Mouse (Mus musculus) MEL (cell line): ENCODE results near the gene Rpl37. TPM values are rescaled to one million over a fixed set of nuclear protein-coding genes. Genes with fewer than 3 reads are reported as not detected.

Experiments used
- DNase-seq: peaks from one replicate; pipeline ENCODE4 v3.0.0; 2011; ENCODE audit warnings: low read depth, low spot score
- H3K27ac ChIP-seq: 2 replicates; pipeline ENCODE4 v1.5.1; 2012; ENCODE audit warnings: low read depth, mild to moderate bottlenecking, control low read depth, low read length, moderate library complexity; ENCODE audit not compliant: control insufficient read depth
- H3K27me3 ChIP-seq, 2 experiments: fragments of 150-350 bp in 1 of 2; sonication (generic) in 1 of 2; 2 replicates each; pipeline ENCODE4 v1.6.1; 2012; ENCODE audit warnings: low read length in 2 of 2, mild to moderate bottlenecking in 2 of 2, improper control_type of control experiment in 1 of 2, moderate library complexity in 1 of 2; ENCODE audit not compliant: insufficient read depth in 2 of 2, control insufficient read depth in 1 of 2
- H3K36me3 ChIP-seq, 2 experiments: 2 replicates each; pipeline ENCODE4 v1.6.1; 2012 to 2014; ENCODE audit warnings: low read length in 2 of 2, improper control_type of control experiment in 1 of 2, inconsistent platforms in 1 of 2, mild to moderate bottlenecking in 1 of 2; ENCODE audit not compliant: insufficient read depth in 2 of 2, control insufficient read depth in 1 of 2
- H3K4me1 ChIP-seq, 2 experiments: fragments of 150-350 bp in 1 of 2; sonication (generic) in 1 of 2; 2 replicates each; pipeline ENCODE4 v1.6.1; 2012; ENCODE audit warnings: low read length in 2 of 2, improper control_type of control experiment in 1 of 2, mild to moderate bottlenecking in 1 of 2; ENCODE audit not compliant: insufficient read depth in 2 of 2, control insufficient read depth in 1 of 2
- H3K4me3 ChIP-seq, 2 experiments: fragments of 150-350 bp in 1 of 2; sonication (generic) in 1 of 2; 2 replicates each; pipeline ENCODE4 v1.5.1; 2012; ENCODE audit warnings: low read depth in 2 of 2, low read length in 2 of 2, mild to moderate bottlenecking in 2 of 2, moderate library complexity in 2 of 2, control low read depth in 1 of 2, improper control_type of control experiment in 1 of 2; ENCODE audit not compliant: control insufficient read depth in 1 of 2, insufficient read depth in 1 of 2
- H3K79me2 ChIP-seq: 2 replicates; pipeline ENCODE4 v1.6.1; 2012; ENCODE audit warnings: mild to moderate bottlenecking, low read length, moderate library complexity; ENCODE audit not compliant: control insufficient read depth, poor library complexity, insufficient read depth
- H3K9ac ChIP-seq: 2 replicates; pipeline ENCODE4 v1.6.1; 2012; ENCODE audit warnings: low read depth, mild to moderate bottlenecking, control low read depth, low read length, moderate library complexity; ENCODE audit not compliant: control insufficient read depth, poor library complexity, severe bottlenecking
- H3K9me3 ChIP-seq: fragments of 150-350 bp; sonication (generic); replicated peaks from 2 replicates; pipeline ENCODE4 v1.6.1; 2012; ENCODE audit warnings: mild to moderate bottlenecking, low read length, improper control_type of control experiment, moderate library complexity; ENCODE audit not compliant: insufficient read depth
- BHLHE40 ChIP-seq: IDR thresholded peaks from 2 replicates; pipeline ENCODE4 v1.6.1; 2012; ENCODE audit warnings: low read depth, mild to moderate bottlenecking, inconsistent platforms, low read length, improper control_type of control experiment, borderline replicate concordance
- CHD1 ChIP-seq: IDR thresholded peaks from 2 replicates; pipeline ENCODE4 v1.6.1; 2012; ENCODE audit warnings: low read depth, mild to moderate bottlenecking, inconsistent platforms, low read length, improper control_type of control experiment
- CHD2 ChIP-seq: IDR thresholded peaks from 2 replicates; pipeline ENCODE4 v1.6.1; 2011; ENCODE audit warnings: low read length, improper control_type of control experiment
- CTCF ChIP-seq, 3 experiments: IDR thresholded peaks in 2 of 3; conservative IDR thresholded peaks in 1 of 3; 2 replicates each; pipeline ENCODE4 v1.5.1; 2011 to 2012; ENCODE audit warnings: low read length in 3 of 3, low read depth in 2 of 3, mild to moderate bottlenecking in 2 of 3, improper control_type of control experiment in 1 of 3, inconsistent platforms in 1 of 3, mixed read lengths in 1 of 3, moderate library complexity in 1 of 3; ENCODE audit not compliant: control insufficient read depth in 1 of 3, insufficient read depth in 1 of 3, poor library complexity in 1 of 3, severe bottlenecking in 1 of 3
- ELF1 ChIP-seq: IDR thresholded peaks from 2 replicates; pipeline ENCODE4 v1.6.1; 2014; ENCODE audit warnings: low read depth, mild to moderate bottlenecking, inconsistent platforms, low read length, improper control_type of control experiment, moderate library complexity
- EP300 ChIP-seq, 2 experiments: IDR thresholded peaks; 2 replicates each; pipeline ENCODE4 v1.6.1; 2011; ENCODE audit warnings: improper control_type of control experiment in 2 of 2, low read length in 2 of 2, low read depth in 1 of 2, mild to moderate bottlenecking in 1 of 2
- ETS1 ChIP-seq: IDR thresholded peaks from 2 replicates; pipeline ENCODE4 v1.6.1; 2012; ENCODE audit warnings: low read depth, mild to moderate bottlenecking, inconsistent platforms, low read length, improper control_type of control experiment, moderate library complexity
- GABPA ChIP-seq: IDR thresholded peaks from 2 replicates; pipeline ENCODE4 v1.6.1; 2012; ENCODE audit warnings: low read depth, mild to moderate bottlenecking, inconsistent platforms, low read length, improper control_type of control experiment, moderate library complexity
- GATA1 ChIP-seq: IDR thresholded peaks from 2 replicates; pipeline ENCODE4 v1.6.1; 2011; ENCODE audit warnings: low read depth, low read length, improper control_type of control experiment
- HCFC1 ChIP-seq: IDR thresholded peaks from 2 replicates; pipeline ENCODE4 v1.6.1; 2012; ENCODE audit warnings: low read depth, mild to moderate bottlenecking, inconsistent platforms, low read length, improper control_type of control experiment, moderate library complexity
- JUND ChIP-seq: IDR thresholded peaks from 2 replicates; pipeline ENCODE4 v1.6.1; 2011; ENCODE audit warnings: low read depth, mild to moderate bottlenecking, improper control_type of control experiment, low read length
- KAT2A ChIP-seq: conservative IDR thresholded peaks from 2 replicates; pipeline ENCODE4 v1.6.1; 2012; ENCODE audit warnings: low read depth, low read length, improper control_type of control experiment, inconsistent platforms
- MAFK ChIP-seq: IDR thresholded peaks from 2 replicates; pipeline ENCODE4 v1.6.1; 2011; ENCODE audit warnings: low read depth, mild to moderate bottlenecking, low read length, improper control_type of control experiment, borderline replicate concordance
- MAX ChIP-seq: IDR thresholded peaks from 2 replicates; pipeline ENCODE4 v1.6.1; 2011; ENCODE audit warnings: low read length, improper control_type of control experiment
- MAZ ChIP-seq: IDR thresholded peaks from 2 replicates; pipeline ENCODE4 v1.6.1; 2012; ENCODE audit warnings: low read depth, mild to moderate bottlenecking, inconsistent platforms, low read length, improper control_type of control experiment
- MEF2A ChIP-seq: IDR thresholded peaks from 2 replicates; pipeline ENCODE4 v1.6.1; 2014; ENCODE audit warnings: low read depth, mild to moderate bottlenecking, inconsistent platforms, low read length, improper control_type of control experiment; ENCODE audit not compliant: poor library complexity, insufficient replicate concordance, severe bottlenecking; ENCODE audit errors: extremely low read depth
- MXI1 ChIP-seq: IDR thresholded peaks from 2 replicates; pipeline ENCODE4 v1.6.1; 2011; ENCODE audit warnings: mild to moderate bottlenecking, low read depth, low read length, improper control_type of control experiment
- MYB ChIP-seq: IDR thresholded peaks from 2 replicates; pipeline ENCODE4 v1.6.1; 2011; ENCODE audit warnings: mild to moderate bottlenecking, low read depth, low read length, improper control_type of control experiment
- NELFE ChIP-seq: IDR thresholded peaks from 2 replicates; pipeline ENCODE4 v1.6.1; 2011; ENCODE audit warnings: low read depth, low read length, improper control_type of control experiment
- NRF1 ChIP-seq: IDR thresholded peaks from 2 replicates; pipeline ENCODE4 v1.6.1; 2014; ENCODE audit warnings: low read depth, mild to moderate bottlenecking, inconsistent platforms, low read length, improper control_type of control experiment, moderate library complexity; ENCODE audit not compliant: poor library complexity, insufficient read depth, severe bottlenecking
- POLR2A ChIP-seq, 2 experiments: IDR thresholded peaks; 2 replicates each; pipeline ENCODE4 v1.6.1; 2011 to 2012; ENCODE audit warnings: low read length in 2 of 2, mild to moderate bottlenecking in 2 of 2, control low read depth in 1 of 2, improper control_type of control experiment in 1 of 2, low read depth in 1 of 2, moderate library complexity in 1 of 2; ENCODE audit not compliant: control insufficient read depth in 1 of 2, insufficient read depth in 1 of 2, poor library complexity in 1 of 2
- POLR2AphosphoS2 ChIP-seq: IDR thresholded peaks from 2 replicates; pipeline ENCODE4 v1.6.1; 2011; ENCODE audit warnings: low read length, improper control_type of control experiment
- POLR2AphosphoS5 ChIP-seq: IDR thresholded peaks from 2 replicates; pipeline ENCODE4 v1.6.1; 2012; ENCODE audit warnings: low read depth, borderline replicate concordance, mild to moderate bottlenecking, inconsistent platforms, low read length, moderate library complexity, mixed read lengths
- RAD21 ChIP-seq: IDR thresholded peaks from 2 replicates; pipeline ENCODE4 v1.6.1; 2011; ENCODE audit warnings: mild to moderate bottlenecking, low read depth, low read length, improper control_type of control experiment
- RCOR1 ChIP-seq: IDR thresholded peaks from 2 replicates; pipeline ENCODE4 v1.6.1; 2012; ENCODE audit warnings: low read depth, mild to moderate bottlenecking, inconsistent platforms, low read length, improper control_type of control experiment
- SMC3 ChIP-seq: IDR thresholded peaks from 2 replicates; pipeline ENCODE4 v1.6.1; 2011; ENCODE audit warnings: low read depth, low read length, improper control_type of control experiment
- TAL1 ChIP-seq: IDR thresholded peaks from 2 replicates; pipeline ENCODE4 v1.6.1; 2012; ENCODE audit warnings: mild to moderate bottlenecking, inconsistent platforms, low read length, moderate library complexity, mixed read lengths
- TBP ChIP-seq: IDR thresholded peaks from 2 replicates; pipeline ENCODE4 v1.8.0; 2011; ENCODE audit warnings: low read depth, low read length, improper control_type of control experiment
- TCF12 ChIP-seq: IDR thresholded peaks from 2 replicates; pipeline ENCODE4 v1.6.1; 2014; ENCODE audit warnings: low read depth, mild to moderate bottlenecking, inconsistent platforms, low read length, improper control_type of control experiment, moderate library complexity
- UBTF ChIP-seq: IDR thresholded peaks from 2 replicates; pipeline ENCODE4 v1.6.1; 2012; ENCODE audit warnings: low read depth, mild to moderate bottlenecking, inconsistent platforms, low read length, improper control_type of control experiment, moderate library complexity, borderline replicate concordance; ENCODE audit not compliant: insufficient read depth
- USF1 ChIP-seq: IDR thresholded peaks from 2 replicates; pipeline ENCODE4 v1.6.1; 2014; ENCODE audit warnings: low read depth, mild to moderate bottlenecking, inconsistent platforms, low read length, improper control_type of control experiment, moderate library complexity
- ZC3H11A ChIP-seq: IDR thresholded peaks from 2 replicates; pipeline ENCODE4 v1.6.1; 2012; ENCODE audit warnings: low read depth, mild to moderate bottlenecking, inconsistent platforms, low read length, improper control_type of control experiment
- ZKSCAN1 ChIP-seq: IDR thresholded peaks from 2 replicates; pipeline ENCODE4 v1.6.1; 2012; ENCODE audit warnings: low read depth, mild to moderate bottlenecking, inconsistent platforms, low read length, improper control_type of control experiment, moderate library complexity
- ZMIZ1 ChIP-seq: IDR thresholded peaks from 2 replicates; pipeline ENCODE4 v1.6.1; 2012; ENCODE audit warnings: low read depth, mild to moderate bottlenecking, inconsistent platforms, low read length, improper control_type of control experiment, moderate library complexity
- ZNF384 ChIP-seq: IDR thresholded peaks from 2 replicates; pipeline ENCODE4 v1.6.1; 2012; ENCODE audit warnings: low read depth, mild to moderate bottlenecking, inconsistent platforms, low read length, improper control_type of control experiment
- polyA plus RNA-seq, 2 experiments: library from polyadenylated mRNA; stranded (reverse) in 1 of 2; unstranded in 1 of 2; fragments of >175 nt in 1 of 2; fragments of >200 nt in 1 of 2; gene quantifications; 2 replicates each; pipeline versions ENCODE4 v1.2.1 to v1.2.4; 2012; ENCODE audit warnings: low replicate concordance in 2 of 2, low read depth in 1 of 2; ENCODE audit not compliant: insufficient read length in 2 of 2, insufficient read depth in 1 of 2, missing spikeins in 1 of 2
- total RNA-seq: library from RNA; depleted of rRNA; stranded (reverse); fragments of 300-350 nt; gene quantifications from 2 replicates; pipeline ENCODE4 v1.2.3, GENCODE M21; 2012

The Rpl37 gene
- total and polyA plus RNA-seq, 3 experiments: 923 to 1,669 (median 1,012) TPM

DNA sequence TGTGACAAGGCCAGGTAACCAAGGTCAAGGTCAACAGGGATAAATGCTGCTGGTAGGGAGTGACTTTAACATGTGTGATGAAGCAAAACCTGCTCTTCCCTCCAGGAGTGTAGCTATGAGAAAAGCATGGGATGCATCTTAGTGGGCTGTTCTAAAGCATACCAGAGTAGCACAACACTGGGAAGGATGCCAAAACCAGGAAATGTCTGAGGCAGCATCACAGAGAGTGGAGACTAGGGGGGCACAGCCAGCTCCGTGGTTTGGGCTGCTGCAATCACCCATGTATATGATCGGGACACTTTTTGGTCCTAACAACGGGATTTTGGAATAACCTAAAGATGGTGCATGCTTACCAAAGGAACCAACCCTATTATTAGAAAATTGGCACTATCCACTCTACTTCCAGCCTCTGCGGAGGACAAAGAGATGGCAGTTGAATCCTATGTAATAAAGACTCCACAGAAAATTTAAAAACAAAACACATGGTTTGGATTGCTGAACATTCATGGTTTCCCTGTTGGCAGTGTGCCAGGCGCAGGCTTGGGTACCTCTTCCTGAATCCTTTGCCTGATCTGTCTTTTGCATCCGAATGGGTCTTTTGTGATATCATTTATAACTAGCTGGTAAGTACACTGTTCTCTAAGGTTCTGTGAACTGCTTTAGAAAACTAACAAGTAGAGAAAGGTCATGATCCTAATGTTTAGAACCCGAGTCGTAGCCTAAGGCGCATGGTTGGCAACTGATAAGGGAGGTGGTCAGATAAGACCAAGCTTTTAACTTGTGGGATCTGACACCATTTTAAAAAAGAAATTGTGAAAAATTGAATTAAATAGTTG lies 21.8 kb downstream of the Rpl37 start:
- H3K79me2 ChIP-seq: no peaks in the 10 kb centered on the region
- peaks cover 23 to 29% of the 10 kb centered on the region in 2 experiments for H3K4me1 ChIP-seq
- peak; percentile 76 for DNase-seq
- no peaks in the 10 kb centered on the region for H3K9me3 ChIP-seq
- H3K27ac ChIP-seq: peak overlapping the region; percentile 84
- H3K4me3 ChIP-seq: peak overlapping the region; percentile 14 to 40; a peak in 3 of 4 replicates
- H3K27me3 ChIP-seq: no peaks in the 10 kb centered on the region
- peaks cover 0 to 33% of the 10 kb centered on the region in 2 experiments; a peak in 2 of 4 replicates for H3K36me3 ChIP-seq
- peak overlapping the region; percentile 20; the same call in 1 of the 2 replicates for H3K9ac ChIP-seq
- TF ChIP-seq ELF1 (0 out of 2 replicates have a peak, but pooled peaks have one; percentile 12), TBP (peak; percentile 28; the same call in 1 of the 2 replicates), UBTF (no peak), POLR2A (IDR thresholded peaks at IDR 0.05; ENCODE audit: control insufficient read depth in 1 of 2, insufficient read depth in 1 of 2, low read depth in 1 of 2, low read length in 2 of 2, poor library complexity in 1 of 2) (no peak), CTCF (IDR thresholded peaks at IDR 0.05 in 2 of 3, conservative IDR thresholded peaks at IDR 0.05 in 1 of 3; ENCODE audit: control insufficient read depth in 1 of 3, insufficient read depth in 1 of 3, low read depth in 2 of 3, low read length in 3 of 3, poor library complexity in 1 of 3, severe bottlenecking in 1 of 3) (no peak), RAD21 (no peak), USF1 (no peak), POLR2AphosphoS2 (no peak), MEF2A (no peak), MXI1 (peak; percentile 22; the same call in 1 of the 2 replicates), JUND (no peak), MYB (no peak), TAL1 (peak; percentile 79), KAT2A (no peak), ZNF384 (no peak), MAX (no peak), ZC3H11A (no peak), GABPA (no peak), CHD2 (no peak; the same call in 1 of the 2 replicates), ZKSCAN1 (no peak), ZMIZ1 (no peak), TCF12 (peak; percentile 91), ETS1 (peak; percentile 61; the same call in 1 of the 2 replicates), NRF1 (no peak), POLR2AphosphoS5 (no peak), GATA1 (peak; percentile 98), HCFC1 (0 out of 2 replicates have a peak, but pooled peaks have one; percentile 40), NELFE (no peak), SMC3 (no peak), MAZ (no peak), CHD1 (no peak; the same call in 1 of the 2 replicates), RCOR1 (peak; percentile 78), EP300 (IDR thresholded peaks at IDR 0.05; ENCODE audit: low read depth in 1 of 2, low read length in 2 of 2) (peak; percentile 88 to 95), MAFK (no peak), BHLHE40 (no peak)
